Mouse (Mus musculus): Measurements from ENCODE around the gene Scn2a.

Gene Scn2a

DNA sequence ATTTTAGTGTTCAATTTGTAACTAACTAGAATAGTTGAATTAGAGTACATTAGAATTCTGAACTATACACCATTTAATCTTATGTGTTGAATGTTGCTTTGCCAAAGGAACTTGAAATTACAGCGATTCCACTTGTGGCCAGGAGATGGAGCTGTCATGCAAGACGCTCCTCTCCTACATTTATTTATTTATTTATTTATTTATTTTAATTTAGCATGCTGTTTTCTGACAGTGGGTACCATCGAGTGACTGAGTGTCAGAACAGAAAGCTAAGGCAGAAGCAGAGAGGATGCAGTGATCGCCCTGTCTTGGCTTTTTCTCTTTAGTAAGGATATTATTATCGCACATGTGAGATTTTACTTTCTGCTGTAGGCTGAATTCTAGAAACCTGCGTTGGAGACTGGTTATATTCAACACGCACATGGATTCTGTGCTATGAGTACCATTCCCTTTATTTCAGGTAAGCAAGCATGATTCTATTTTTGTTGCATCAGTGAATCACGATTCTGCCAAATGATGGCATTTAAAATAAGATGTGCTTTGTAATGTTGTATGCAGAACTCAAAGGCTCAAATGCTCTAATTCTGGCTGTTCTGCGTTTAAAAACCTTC, at the start of gene Scn2a:
Gene Scn2a (plus strand): TSS at position 216 of the 611 bp plus-strand sequence.
- no peak for DNase-seq (ENCODE audit: low spot score in 2 of 2)

DNA sequence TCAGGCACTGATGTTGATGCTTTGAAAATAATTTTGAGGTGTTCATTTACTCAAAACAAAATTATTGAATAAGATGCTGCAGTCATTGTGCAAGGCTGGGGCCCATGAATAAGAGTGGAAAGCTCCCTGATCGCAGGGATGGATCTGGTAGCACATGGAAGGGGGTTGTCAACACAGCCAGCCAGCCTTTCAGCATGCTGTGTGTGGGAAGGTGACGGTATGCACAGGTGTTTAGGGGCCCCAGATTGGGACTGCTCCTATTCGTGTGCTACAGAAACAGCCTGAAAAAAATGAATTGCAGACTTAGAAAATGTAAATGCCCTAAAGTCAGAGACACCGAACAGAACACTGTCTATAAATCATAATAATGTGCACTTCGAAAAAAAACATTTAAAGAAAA, 32.9 kb upstream of the Scn2a start:
- no peak for DNase-seq (ENCODE audit: low spot score in 2 of 2)

DNA sequence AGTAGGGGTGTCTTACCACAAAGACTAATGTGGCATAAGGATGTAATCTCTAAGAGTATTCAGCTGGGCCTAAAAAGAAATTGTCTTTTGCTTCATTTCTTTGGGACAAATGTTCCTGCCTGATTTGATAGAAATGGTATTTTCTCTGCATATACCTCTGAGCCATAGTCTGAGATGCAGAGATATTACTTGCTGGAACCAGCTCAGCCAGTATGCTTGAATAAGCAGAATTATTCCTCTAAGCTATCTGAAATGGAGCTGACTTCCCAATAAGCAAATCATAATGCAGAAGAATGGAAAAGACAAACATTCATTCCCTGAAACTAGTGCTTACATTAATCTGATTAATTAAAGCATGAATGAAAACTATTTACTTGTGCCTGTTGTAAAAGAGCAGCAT, 12.8 kb upstream of the Scn2a start:
- DNase-seq (ENCODE audit: low spot score in 2 of 2) = no peak

DNA sequence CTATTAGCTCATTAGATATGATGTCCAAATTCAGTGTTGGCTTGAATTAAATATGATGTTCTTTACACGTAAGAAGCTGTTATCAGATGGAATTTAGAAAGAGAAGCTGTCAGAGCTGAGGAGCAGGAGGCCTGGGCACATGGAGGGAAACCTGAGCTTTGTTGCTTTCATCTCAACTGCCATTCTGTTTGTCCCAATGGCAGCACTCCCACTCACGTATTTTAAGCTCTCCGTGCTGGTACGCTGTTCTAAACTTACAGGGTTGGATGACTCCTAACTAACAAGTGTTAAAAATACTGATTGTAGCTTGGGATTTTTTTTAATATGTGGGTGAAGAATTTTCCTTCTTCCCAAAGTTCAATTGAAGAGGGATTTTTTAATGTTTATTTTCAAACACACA, 8.7 kb upstream of the Scn2a start:
- DNase-seq (ENCODE audit: low spot score in 2 of 2) = no peak

DNA sequence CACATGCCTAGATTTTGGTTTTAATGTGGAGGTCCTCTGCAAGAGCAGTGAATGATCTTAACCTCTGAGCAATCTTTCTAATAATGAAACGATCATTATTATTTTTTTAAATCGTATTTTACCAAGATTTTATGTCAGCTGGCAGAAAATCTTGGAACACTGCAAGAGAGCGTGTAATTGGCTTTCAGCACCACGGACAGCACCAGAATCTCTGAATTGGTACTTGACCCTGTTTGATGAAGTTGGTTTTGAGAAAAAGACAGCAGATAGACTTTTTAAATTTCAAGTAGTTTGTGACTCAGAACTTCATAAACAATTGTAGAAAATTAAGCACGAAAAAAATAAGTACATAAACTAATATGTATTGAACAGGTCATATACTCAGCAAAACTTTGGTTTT, 790 bp upstream of the Scn2a start:
- DNase-seq (ENCODE audit: low spot score in 2 of 2) = no peak

DNA sequence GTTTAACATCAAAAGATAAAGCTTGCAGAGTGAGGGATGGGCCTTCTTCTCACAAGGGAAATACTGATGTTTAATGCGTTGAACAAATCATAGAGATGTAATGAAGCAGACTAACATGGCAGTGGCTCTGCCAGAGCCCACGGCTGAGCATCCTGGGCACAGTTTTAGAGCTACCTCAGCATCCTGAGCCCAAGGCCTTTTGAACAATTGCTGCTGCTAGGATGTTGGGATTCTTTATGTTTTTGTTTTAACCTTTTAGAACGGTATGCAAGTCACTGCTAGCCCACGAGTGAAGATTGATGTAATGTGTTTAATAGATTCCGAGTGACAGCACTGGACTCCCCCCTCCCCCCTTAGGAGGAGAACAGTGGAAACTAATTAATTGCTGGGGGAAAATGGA, 683 bp downstream of the Scn2a start:
- DNase-seq (ENCODE audit: low spot score in 2 of 2) = no peak

DNA sequence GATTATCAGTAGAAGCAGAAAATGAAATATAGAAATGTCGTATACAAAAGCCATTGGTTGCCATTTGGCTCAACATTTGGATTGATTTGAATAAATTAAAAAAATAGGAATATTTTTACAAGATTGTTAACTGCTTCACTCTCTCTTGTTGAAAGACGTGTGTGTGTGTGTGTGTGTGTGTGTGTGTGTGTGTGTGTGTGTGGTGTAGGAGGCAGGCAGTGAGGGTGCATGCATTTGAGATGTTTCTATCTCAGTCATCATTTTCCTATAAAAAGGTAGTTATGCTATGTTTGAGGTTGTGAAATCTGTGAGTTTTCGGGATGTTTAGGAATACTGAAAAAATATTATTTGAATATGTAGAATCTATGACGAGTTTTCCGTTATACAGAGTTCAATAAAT, 1.3 kb downstream of the Scn2a start:
- DNase-seq (ENCODE audit: low spot score in 2 of 2) = no peak

DNA sequence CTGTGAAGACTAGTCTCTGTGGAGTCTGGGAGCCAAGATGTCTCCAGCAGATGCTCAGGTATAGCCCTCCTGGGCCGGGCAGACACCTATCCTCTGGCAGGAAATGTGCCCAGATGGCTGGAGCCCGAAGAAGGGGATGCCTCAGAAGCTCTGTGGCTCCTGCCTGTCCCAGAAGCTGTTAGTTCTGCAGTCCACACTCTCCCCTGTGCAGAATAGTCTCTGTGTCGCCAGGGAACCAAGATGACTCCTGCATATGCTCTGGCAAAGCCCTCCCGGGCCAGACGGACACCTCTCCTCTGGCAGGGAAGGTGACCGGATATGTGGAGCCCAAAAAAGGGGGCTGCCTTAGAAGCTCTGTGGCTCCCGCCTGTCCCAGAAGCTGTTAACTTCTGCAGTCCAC, 32.1 kb downstream of the Scn2a start:
- no peak for DNase-seq (ENCODE audit: low spot score in 2 of 2)

DNA sequence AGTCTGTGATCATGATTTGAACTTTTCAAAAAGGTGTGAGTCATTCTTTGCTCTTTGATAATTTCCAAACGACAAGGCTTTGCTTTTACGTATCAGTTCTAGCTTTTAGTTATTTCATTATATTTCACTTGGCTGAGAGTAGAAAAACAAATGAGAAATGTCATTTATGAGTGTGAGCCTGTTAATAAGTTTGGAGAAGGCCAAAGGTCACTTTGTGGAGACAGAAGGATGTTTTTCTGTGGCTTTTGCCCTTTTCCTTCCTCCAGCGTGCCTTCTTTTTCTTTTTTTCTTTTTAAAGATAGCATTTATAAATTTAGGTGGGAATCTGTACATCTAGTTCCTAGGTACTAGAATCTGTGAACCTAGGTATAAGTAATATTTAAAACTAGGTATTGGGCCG, 36.5 kb downstream of the Scn2a start:
- no peak for DNase-seq (ENCODE audit: low spot score in 2 of 2)

DNA sequence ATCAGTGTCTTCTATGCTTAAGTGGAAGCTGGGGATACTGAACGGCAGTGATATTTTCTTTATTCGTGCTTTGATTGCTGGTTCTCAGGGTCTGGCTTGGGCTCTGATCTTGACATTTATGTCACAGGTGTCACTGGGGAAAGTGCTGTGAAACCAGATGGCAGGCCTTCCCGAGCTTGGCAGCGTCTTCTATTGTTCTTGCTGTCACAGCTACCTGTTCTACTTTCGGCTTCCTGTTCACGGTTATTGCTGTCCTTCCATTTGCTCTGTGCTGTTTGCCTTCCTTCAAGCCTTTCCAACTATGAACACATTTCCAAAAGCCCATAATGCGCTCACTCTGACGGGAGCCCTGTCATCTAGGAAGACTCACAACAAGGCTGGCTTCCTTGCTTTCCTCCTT, 37.9 kb downstream of the Scn2a start:
- DNase-seq (ENCODE audit: low spot score in 2 of 2) = no peak

DNA sequence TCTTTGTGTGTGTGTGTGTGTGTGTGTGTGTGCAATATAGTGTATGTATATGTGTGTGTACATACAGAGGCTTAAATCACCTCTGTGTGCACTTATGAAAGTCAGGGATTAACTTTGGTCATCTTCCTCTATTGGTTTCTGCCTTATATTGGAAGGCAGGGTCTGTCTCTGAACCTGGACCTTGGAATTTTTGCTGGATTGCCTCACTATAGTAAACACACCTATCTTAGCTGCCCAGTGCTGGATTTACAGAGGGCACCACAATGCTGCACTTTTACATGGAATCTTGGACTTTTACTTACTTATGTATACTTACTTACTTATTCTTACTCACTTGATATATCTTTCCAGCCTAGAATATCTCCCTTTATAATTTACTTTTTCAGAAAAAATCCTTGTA, 43.3 kb downstream of the Scn2a start:
- DNase-seq (ENCODE audit: low spot score in 2 of 2) = no peak

DNA sequence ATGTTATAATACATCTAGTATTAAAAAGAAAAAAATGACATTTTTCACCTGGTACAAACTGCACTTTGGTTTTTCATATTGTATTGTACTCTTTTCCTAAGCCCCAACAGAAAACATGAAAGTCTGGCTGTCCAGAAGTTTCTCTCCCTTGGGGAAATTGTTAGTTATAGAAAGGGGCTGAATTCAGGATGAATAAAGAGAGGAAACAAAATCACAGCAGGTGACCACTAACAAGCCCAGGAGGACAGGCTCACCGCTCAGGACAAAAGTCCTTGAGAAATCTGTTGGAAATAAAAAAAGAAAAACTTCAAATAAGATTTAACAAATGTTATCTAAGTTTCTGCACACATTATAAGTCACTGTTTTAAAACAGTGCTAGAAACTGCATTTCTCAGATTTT, 43.9 kb downstream of the Scn2a start:
- no peak for DNase-seq (ENCODE audit: low spot score in 2 of 2)

DNA sequence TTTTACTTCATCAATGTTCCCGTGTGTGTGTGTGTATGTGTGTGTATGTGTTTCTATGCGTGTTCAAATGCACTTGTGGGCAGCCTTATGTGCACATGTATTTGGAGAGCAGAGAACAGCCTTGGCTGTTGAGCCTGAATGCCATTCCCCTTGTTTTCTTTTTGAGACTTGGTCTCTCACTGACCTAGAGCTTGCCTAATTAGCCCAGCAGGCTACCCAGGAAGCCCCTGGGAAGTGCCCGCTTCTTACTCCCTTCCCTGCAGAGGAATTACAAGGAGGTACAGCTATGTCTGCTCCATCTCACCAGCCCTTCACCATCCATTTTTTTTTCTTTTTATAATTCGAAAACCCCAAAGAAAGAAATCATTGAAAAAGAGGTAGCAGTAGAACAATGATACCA, 44.6 kb downstream of the Scn2a start:
- DNase-seq (ENCODE audit: low spot score in 2 of 2) = no peak

DNA sequence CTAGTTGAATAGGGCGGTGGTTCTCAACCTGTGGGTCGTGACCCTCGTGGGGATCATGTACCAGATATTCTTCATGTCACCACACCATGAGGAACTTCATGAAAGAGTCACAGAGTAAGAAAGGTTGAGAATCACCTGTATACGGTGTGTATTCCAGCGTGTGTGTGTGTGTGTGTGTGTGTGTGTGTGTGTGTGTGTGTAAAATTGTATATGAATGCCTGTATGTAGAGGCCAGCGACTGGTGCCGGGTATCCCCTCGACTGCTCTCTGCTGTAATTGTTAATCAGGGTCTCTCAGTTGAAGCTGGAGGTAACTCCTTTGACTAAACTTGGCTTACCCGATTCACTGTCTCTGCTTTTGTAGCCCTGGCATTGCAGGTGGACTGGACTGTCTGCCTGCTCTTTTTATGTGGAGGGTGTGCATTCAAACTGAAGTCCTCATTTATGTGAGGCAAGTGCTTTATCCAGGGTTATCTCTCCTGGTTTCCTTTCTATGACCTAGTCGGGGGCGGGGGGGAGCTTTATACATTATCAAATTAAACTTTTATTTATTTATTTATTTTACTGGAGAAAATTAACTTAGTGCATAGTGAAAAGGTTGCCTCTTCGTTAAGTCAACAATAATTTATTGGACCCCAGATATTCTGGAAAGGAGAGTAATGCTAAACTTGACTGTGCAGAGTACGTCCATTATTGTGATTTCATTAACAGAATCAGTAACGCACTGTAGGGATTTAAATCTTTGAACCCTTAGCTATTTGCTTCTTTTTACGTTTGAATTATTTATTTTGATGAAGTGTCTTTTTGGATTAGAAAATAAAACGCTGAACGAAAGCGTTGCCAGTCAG, 47.2 kb downstream of the Scn2a start:
- DNase-seq (ENCODE audit: low spot score in 2 of 2) = no peak

DNA sequence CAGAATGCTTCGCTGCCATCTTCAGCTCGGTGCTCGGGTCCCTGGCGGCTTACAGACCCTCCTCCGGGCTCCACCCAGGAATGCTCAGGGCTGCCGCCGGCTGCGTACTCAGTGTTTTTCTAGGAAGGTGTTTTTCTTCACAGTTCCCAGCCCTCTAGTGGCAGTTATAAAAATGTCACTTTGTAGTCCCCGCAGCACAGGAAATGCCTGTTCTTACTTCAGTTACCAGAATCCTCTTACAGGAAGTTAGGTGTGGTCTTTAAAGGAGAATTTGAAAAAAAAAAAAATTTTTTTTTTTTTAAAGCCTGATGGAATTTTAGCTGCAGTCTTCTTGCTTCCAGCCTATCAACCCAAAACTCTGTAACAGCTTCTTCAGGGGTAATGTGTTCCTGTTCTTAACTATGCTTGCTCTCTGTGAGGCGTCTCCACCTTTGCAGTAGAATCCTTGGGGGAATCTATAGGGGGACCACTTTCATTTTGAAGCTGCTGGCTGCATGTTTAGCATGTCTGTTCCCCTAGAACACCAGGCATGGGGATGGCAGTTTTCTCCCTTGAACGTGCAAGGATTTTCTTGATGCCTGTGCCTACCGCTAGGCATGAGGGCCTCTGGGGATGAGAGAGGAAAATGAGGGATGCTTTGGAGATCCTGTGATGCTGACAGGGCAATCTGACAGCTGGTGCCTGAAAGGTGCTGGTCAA, 48.0 kb downstream of the Scn2a start:
- peak; percentile 22 to 36 for DNase-seq (ENCODE audit: low spot score in 2 of 2)

DNA sequence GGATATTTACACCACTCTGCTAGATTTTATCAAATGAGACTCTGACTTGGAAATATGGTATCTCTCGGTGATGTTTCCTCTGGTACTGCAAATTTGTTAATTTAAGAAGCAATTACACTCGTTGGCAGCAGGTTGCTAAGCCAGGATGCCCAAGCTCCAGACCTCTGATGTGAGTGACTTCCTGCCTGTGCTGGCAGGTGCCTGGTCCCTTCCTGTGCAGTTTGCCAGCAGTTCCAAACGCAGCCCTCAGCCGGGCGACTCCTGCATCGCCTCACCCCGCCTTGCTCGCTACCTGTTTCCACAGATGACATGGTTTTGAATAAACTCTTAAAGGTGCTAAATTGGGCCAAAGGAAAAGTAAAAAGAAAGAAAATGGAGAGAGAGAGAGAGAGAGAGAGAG, 49.0 kb downstream of the Scn2a start:
- DNase-seq (ENCODE audit: low spot score in 2 of 2) = no peak

DNA sequence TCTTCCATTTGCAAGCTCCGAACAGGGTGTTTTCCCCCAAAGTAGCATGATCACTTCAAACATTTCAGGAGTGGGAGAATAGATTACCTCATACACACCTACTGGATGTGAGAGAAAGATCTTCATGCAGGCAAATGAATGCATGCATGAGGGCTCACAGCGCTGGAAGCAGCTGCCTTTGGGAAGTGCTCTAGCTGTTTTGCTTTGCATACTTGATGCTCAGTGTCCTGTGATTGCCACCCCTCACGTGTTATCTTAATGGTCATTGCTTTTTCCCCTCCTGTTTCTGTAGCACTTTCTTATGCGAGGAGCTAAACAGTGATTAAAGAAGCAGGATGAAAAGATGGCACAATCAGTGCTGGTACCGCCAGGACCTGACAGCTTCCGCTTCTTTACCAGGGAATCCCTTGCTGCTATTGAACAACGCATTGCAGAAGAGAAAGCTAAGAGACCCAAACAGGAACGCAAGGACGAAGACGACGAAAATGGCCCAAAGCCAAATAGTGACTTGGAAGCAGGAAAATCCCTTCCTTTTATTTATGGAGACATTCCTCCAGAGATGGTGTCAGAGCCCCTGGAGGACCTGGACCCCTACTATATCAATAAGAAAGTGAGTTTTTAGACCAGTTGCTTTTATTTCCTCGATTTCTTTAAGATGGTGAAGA, 49.7 kb downstream of the Scn2a start:
- DNase-seq (ENCODE audit: low spot score in 2 of 2) = no peak

DNA sequence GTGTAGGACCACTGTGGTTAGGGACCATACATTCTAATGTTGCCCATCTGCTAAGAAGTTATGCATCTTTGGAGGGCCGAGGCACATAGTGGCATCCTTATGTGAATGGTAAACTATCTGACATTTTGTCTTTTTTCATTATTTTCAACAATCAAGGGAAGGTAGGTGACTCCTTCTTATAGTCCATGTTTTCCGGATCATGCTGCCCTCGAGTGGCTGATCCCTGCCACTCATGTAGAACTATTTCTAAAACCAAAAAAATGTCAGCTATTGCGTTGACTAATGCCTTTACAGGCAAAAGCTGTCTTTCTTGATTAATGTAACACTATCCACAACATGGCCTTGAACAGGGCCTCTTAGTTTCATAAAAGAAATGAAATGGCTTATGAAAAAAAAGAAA, 59.0 kb downstream of the Scn2a start:
- DNase-seq (ENCODE audit: low spot score in 2 of 2) = no peak

DNA sequence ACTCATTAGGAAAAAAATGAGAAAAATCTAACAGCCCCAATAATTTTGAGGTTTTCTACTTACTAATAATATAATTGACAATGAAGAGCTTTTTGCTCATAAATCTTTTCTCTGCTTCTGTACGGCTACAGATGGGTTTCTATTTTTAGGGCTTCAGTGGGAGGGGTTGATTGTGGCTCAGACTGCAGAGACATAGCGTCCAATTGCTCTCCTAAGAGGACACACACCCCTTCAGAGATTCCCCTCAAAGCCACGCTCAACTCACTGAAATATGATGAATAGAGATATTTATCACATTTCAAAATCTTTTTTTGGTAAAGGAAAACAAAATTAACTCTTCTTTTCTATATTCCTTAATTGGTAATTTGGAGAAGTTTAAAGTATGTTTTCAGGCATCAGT, 64.6 kb downstream of the Scn2a start:
- DNase-seq (ENCODE audit: low spot score in 2 of 2) = no peak

DNA sequence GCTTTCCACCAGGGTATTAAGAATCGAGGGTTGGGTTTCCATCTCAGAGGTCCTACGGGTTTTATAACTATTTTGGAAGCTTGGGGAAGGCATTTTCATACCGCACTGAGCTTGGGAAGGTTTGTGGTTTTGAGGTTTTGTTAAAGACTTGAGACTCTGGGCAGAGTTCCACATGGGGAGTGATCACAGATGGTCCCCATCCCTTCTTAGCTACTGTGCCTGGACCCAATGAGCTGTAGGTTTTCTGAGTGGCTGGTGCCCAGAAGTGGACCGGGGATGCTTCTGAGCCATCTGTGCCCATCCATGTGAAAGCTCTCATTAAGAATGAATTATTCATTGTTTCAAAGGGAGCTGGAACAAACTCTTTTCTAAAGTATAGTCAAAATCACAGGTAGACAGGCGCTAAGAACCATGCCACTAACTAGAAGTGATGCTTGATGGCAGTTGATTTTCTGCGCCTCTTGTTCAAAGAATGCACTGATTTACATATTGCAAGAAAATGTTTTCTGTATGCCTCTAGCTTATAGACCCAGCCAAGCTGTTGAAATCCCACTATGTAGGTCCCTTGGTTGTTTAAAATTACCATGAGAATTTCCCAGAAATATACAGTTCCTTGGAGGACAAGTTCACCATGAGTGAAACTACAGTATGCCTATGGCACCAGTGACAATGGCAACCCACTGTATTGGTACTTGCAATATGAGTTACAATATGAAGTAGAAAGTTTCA, 70.0 kb downstream of the Scn2a start:
- no peak for DNase-seq (ENCODE audit: low spot score in 2 of 2)

DNA sequence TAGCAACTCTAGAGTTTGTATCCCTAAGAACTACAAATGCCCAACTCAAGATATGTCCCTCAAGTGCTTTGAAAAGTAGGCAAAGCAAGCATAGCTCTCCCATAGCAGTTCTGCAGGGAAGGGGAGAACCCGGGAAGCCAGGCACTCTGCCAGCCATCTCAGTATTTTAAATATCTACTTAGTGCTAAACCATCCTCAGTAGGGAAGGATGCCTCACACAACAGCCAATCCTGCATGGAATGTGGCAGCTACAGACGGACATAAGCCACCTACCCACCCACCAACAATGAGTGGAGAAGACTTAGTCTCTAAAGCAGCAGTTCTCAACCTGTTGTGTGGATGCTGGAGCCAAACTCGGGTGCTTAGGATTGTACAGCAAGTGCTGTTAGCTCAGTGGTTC, 73.9 kb downstream of the Scn2a start:
- no peak for DNase-seq (ENCODE audit: low spot score in 2 of 2)

DNA sequence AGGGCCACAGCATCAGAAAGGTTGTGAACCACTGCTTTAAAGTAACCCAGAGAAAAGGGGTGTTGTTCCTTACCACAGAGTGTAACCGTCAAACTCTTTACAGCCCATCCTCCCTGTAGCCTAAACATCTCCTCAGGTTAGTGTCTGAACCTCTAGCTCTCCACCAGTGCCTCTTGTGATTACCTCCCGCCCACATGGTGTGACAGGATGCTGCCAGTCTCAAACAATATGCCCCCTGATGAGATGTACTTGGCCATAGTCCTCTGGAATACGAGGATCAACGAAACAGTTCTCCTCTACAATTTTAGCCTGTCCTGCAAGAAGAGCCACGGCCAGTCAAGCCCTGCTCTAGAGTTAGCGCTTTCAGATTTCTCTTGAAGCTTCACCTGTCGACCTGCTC, 74.5 kb downstream of the Scn2a start:
- no peak for DNase-seq (ENCODE audit: low spot score in 2 of 2)
